Mouse (Mus musculus): ENCODE results near the gene Zfp106.
A peak's percentile ranks its signal among the peaks of the same experiment; 100 is the strongest.
"Not testable (repeated sequence)": the region's sequence is repeated elsewhere in the genome, so short reads cannot be mapped to it uniquely, and the experiment has no call there.

Zfp106 gene

GRCm38 (mm10) chr2:120563235-120563990 lies at the start of gene Zfp106:
Zfp106 (minus strand) TSS chr2:120563843.
- peak; percentile 77 for DNase-seq (ENCODE audit: low read depth)

GRCm38 (mm10) chr2:120608830-120609723 lies 45.4 kb upstream of the Zfp106 start, which contains the start of the genes Haus2 and Lrrc57:
Haus2 (plus strand) TSS chr2:120609383.
Lrrc57 (minus strand) TSS chr2:120609520.
- peak; percentile 60 for DNase-seq (ENCODE audit: low read depth)

GRCm38 (mm10) chr2:120606021-120606690 lies 42.5 kb upstream of the Zfp106 start:
- DNase-seq (ENCODE audit: low read depth) = no peak

GRCm38 (mm10) chr2:120599506-120599905 lies 35.9 kb upstream of the Zfp106 start:
- DNase-seq (ENCODE audit: low read depth) = no peak

GRCm38 (mm10) chr2:120597734-120598133 lies 34.1 kb upstream of the Zfp106 start:
- no peak for DNase-seq (ENCODE audit: low read depth)

- no peak for DNase-seq (ENCODE audit: low read depth)
Observed at GRCm38 (mm10) chr2:120592227-120592626, 28.6 kb upstream of the Zfp106 start.

- no peak for DNase-seq (ENCODE audit: low read depth)
Observed at GRCm38 (mm10) chr2:120589759-120590158, 26.1 kb upstream of the Zfp106 start.

- DNase-seq (ENCODE audit: low read depth) = no peak
Observed at GRCm38 (mm10) chr2:120578286-120578685, 14.6 kb upstream of the Zfp106 start.

- DNase-seq (ENCODE audit: low read depth) = no peak
Observed at GRCm38 (mm10) chr2:120577799-120578198, 14.2 kb upstream of the Zfp106 start.

GRCm38 (mm10) chr2:120575978-120576377 lies 12.3 kb upstream of the Zfp106 start:
- no peak for DNase-seq (ENCODE audit: low read depth)

GRCm38 (mm10) chr2:120575121-120575520 lies 11.5 kb upstream of the Zfp106 start:
- DNase-seq (ENCODE audit: low read depth) = no peak

- DNase-seq (ENCODE audit: low read depth) = not testable (repeated sequence)
Observed at GRCm38 (mm10) chr2:120572161-120572560, 8.5 kb upstream of the Zfp106 start.

- DNase-seq (ENCODE audit: low read depth) = no peak
Observed at GRCm38 (mm10) chr2:120571081-120571480, 7.4 kb upstream of the Zfp106 start.

GRCm38 (mm10) chr2:120567798-120568320 lies 4.2 kb upstream of the Zfp106 start:
- no peak for DNase-seq (ENCODE audit: low read depth)

GRCm38 (mm10) chr2:120566886-120567797 lies 3.5 kb upstream of the Zfp106 start, which contains the start of gene Snap23:
Snap23 (plus strand) TSS chr2:120567671.
- DNase-seq (ENCODE audit: low read depth) = peak; percentile 97

- DNase-seq (ENCODE audit: low read depth) = no peak
Observed at GRCm38 (mm10) chr2:120565363-120565762, 1.7 kb upstream of the Zfp106 start.

GRCm38 (mm10) chr2:120564548-120565188 lies 1.0 kb upstream of the Zfp106 start:
- not testable (repeated sequence) for DNase-seq (ENCODE audit: low read depth)

- no peak for DNase-seq (ENCODE audit: low read depth)
Observed at GRCm38 (mm10) chr2:120562859-120563234, 796 bp downstream of the Zfp106 start.

GRCm38 (mm10) chr2:120561524-120561923 lies 2.1 kb downstream of the Zfp106 start:
- DNase-seq (ENCODE audit: low read depth) = no peak

GRCm38 (mm10) chr2:120558813-120559212 lies 4.8 kb downstream of the Zfp106 start:
- no peak for DNase-seq (ENCODE audit: low read depth)

Data from fibroblast of lung, adult 2 months (primary cell).